Mouse (Mus musculus) erythroblast, embryonic 14.5 days (primary cell): Measurements from ENCODE around the gene Thada. TPM values are rescaled to one million over a fixed set of nuclear protein-coding genes. Genes with fewer than 3 reads are reported as not detected.
"Not testable (repeated sequence)": the region's sequence is repeated elsewhere in the genome, so short reads cannot be mapped to it uniquely, and the experiment has no call there.

Experiments
- H3K27me3 ChIP-seq: 2 replicates; pipeline ENCODE4 v1.6.1; 2012; ENCODE audit warnings: inconsistent platforms; ENCODE audit not compliant: control insufficient read depth
- H3K36me3 ChIP-seq: 2 replicates; pipeline ENCODE4 v1.6.1; 2012; ENCODE audit warnings: mild to moderate bottlenecking, inconsistent platforms; ENCODE audit not compliant: control insufficient read depth
- H3K4me1 ChIP-seq: 2 replicates; pipeline ENCODE4 v1.6.1; 2012; ENCODE audit warnings: inconsistent platforms; ENCODE audit not compliant: control insufficient read depth
- H3K4me3 ChIP-seq: replicated peaks from 2 replicates; pipeline ENCODE3; 2012; ENCODE audit warnings: moderate library complexity, mild to moderate bottlenecking, inconsistent platforms
- H3K9me3 ChIP-seq: 2 replicates; pipeline ENCODE4 v1.6.1; 2012; ENCODE audit warnings: low read length, inconsistent platforms, mixed read lengths; ENCODE audit not compliant: control insufficient read depth
- GATA1 ChIP-seq: IDR thresholded peaks from 2 replicates; pipeline ENCODE4 v1.6.1; 2012; ENCODE audit warnings: low read length, inconsistent platforms, mixed read lengths
- TAL1 ChIP-seq: IDR thresholded peaks from 3 replicates; pipeline ENCODE4 v1.6.1; 2012; ENCODE audit warnings: low read length, inconsistent platforms, mixed read lengths
- polyA plus RNA-seq: library from polyadenylated mRNA; stranded (reverse); fragments of >175 nt; gene quantifications from 2 replicates; pipeline ENCODE4 v1.2.3, GENCODE M21; 2012

Thada gene
- polyA plus RNA-seq, 1 experiment: 0.08 TPM

- H3K27me3 ChIP-seq: no peaks in the 10 kb centered on the region
- TF ChIP-seq GATA1: no peak
- H3K4me1 ChIP-seq: peaks cover 6% of the 10 kb centered on the region
- no peak overlapping the region for H3K4me3 ChIP-seq
- H3K36me3 ChIP-seq: peaks cover 9% of the 10 kb centered on the region
- H3K9me3 ChIP-seq: peaks cover 10% of the 10 kb centered on the region
These were observed 226.2 kb downstream of the Thada start for GRCm38 (mm10) chr17:84239679-84240292.

GRCm38 (mm10) chr17:84238174-84238573 lies 227.8 kb downstream of the Thada start:
- TF ChIP-seq TAL1 (no peak), GATA1 (no peak)
- Histone ChIP-seq H3K27me3 (no peaks in the 10 kb centered on the region), H3K36me3 (peaks cover 15% of the 10 kb centered on the region), H3K4me1 (peaks cover 11% of the 10 kb centered on the region), H3K9me3 (peaks cover 17% of the 10 kb centered on the region), H3K4me3 (no peak overlapping the region)

GRCm38 (mm10) chr17:84236781-84237557 lies 229.0 kb downstream of the Thada start:
- Histone ChIP-seq H3K9me3 (peaks cover 17% of the 10 kb centered on the region), H3K4me1 (peaks cover 11% of the 10 kb centered on the region), H3K36me3 (peaks cover 15% of the 10 kb centered on the region), H3K4me3 (no peak overlapping the region), H3K27me3 (no peaks in the 10 kb centered on the region)
- TF ChIP-seq TAL1 (no peak), GATA1 (no peak)

- H3K9me3 ChIP-seq: peaks cover 17% of the 10 kb centered on the region
- no peak overlapping the region for H3K4me3 ChIP-seq
- H3K36me3 ChIP-seq: peaks cover 18% of the 10 kb centered on the region
- H3K4me1 ChIP-seq: peaks cover 11% of the 10 kb centered on the region
- no peaks in the 10 kb centered on the region for H3K27me3 ChIP-seq
- TF ChIP-seq TAL1 (no peak), GATA1 (no peak)
These were observed 230.5 kb downstream of the Thada start for GRCm38 (mm10) chr17:84235399-84235928.

- Histone ChIP-seq H3K4me1 (peaks cover 11% of the 10 kb centered on the region), H3K36me3 (peaks cover 22% of the 10 kb centered on the region), H3K9me3 (peaks cover 17% of the 10 kb centered on the region)
- H3K4me3 ChIP-seq, H3K27me3 ChIP-seq: not testable (repeated sequence)
These were observed 231.2 kb downstream of the Thada start for GRCm38 (mm10) chr17:84234785-84235184.

GRCm38 (mm10) chr17:84233758-84234157 lies 232.2 kb downstream of the Thada start:
- Histone ChIP-seq H3K9me3 (peaks cover 17% of the 10 kb centered on the region), H3K4me3 (no peak overlapping the region), H3K27me3 (no peaks in the 10 kb centered on the region), H3K4me1 (peaks cover 11% of the 10 kb centered on the region), H3K36me3 (peaks cover 28% of the 10 kb centered on the region)
- TF ChIP-seq TAL1 (no peak), GATA1 (no peak)

- Histone ChIP-seq H3K9me3 (peaks cover 17% of the 10 kb centered on the region), H3K36me3 (peaks cover 35% of the 10 kb centered on the region), H3K27me3 (no peaks in the 10 kb centered on the region), H3K4me3 (no peak overlapping the region), H3K4me1 (peaks cover 11% of the 10 kb centered on the region)
- TF ChIP-seq GATA1: no peak
- no peak for TF ChIP-seq TAL1
These were observed 234.6 kb downstream of the Thada start for GRCm38 (mm10) chr17:84231361-84231760.

GRCm38 (mm10) chr17:84228223-84228622 lies 237.8 kb downstream of the Thada start:
- no peak for TF ChIP-seq GATA1
- no peak for TF ChIP-seq TAL1
- Histone ChIP-seq H3K4me1 (peaks cover 4% of the 10 kb centered on the region; the same call in 1 of the 2 replicates), H3K4me3 (no peak overlapping the region), H3K9me3 (no peaks in the 10 kb centered on the region), H3K36me3 (peaks cover 54% of the 10 kb centered on the region), H3K27me3 (no peaks in the 10 kb centered on the region)

- no peak for TF ChIP-seq TAL1
- TF ChIP-seq GATA1: no peak
- H3K36me3 ChIP-seq: peaks cover 63% of the 10 kb centered on the region
These were observed 239.3 kb downstream of the Thada start for GRCm38 (mm10) chr17:84226681-84227080.

More at GRCm38 (mm10) chr17:84226681-84227080, 239.3 kb downstream of the Thada start:
- no peak overlapping the region for H3K4me3 ChIP-seq
- H3K4me1 ChIP-seq: peaks cover 4% of the 10 kb centered on the region; the same call in 1 of the 2 replicates
- no peaks in the 10 kb centered on the region for H3K27me3 ChIP-seq
- H3K9me3 ChIP-seq: no peaks in the 10 kb centered on the region
